Mouse (Mus musculus): ENCODE measurements around the gene Olfm2. TPM values are rescaled to one million over a fixed set of nuclear protein-coding genes. Genes with fewer than 3 reads are reported as not detected.

Olfm2 gene
- polyA plus RNA-seq (2017; shearing (Covaris generic)) = 0.67 TPM

GRCm38 (mm10) chr9:20746017-20746660, at the start of gene Olfm2:
Olfm2 (minus strand) TSS chr9:20746349.

GRCm38 (mm10) chr9:20651602-20652259, 94.4 kb downstream of the Olfm2 start, which contains the start of gene Pin1:
Pin1 (plus strand) TSS chr9:20652095.

GRCm38 (mm10) chr9:20644360-20645081, 101.6 kb downstream of the Olfm2 start, which contains the start of gene Fbxl12:
Fbxl12 (minus strand) TSS chr9:20644767.

GRCm38 (mm10) chr9:20642101-20642895, 103.9 kb downstream of the Olfm2 start, which contains the start of gene Ubl5:
Ubl5 (plus strand) TSS chr9:20642878.

Other genes starting within 250 kb of the Olfm2 start
- gene Zfp266, start 224.9 kb downstream of the Olfm2 start, polyA plus RNA-seq (2017; shearing (Covaris generic)) = 32.6 TPM
- gene Zfp846, start 165.1 kb downstream of the Olfm2 start, polyA plus RNA-seq (2017; shearing (Covaris generic)) = 15.4 TPM
- gene Ubl5, start 103.5 kb downstream of the Olfm2 start, polyA plus RNA-seq (2017; shearing (Covaris generic)) = 308 TPM
- 72.4 TPM for gene Fbxl12, start 101.6 kb downstream of the Olfm2 start, polyA plus RNA-seq (2017; shearing (Covaris generic))
- gene Pin1, start 94.3 kb downstream of the Olfm2 start, polyA plus RNA-seq (2017; shearing (Covaris generic)) = 25.0 TPM
- gene Col5a3, start 68.7 kb upstream of the Olfm2 start, polyA plus RNA-seq (2017; shearing (Covaris generic)) = 0.05 TPM
- gene Rdh8, start 72.2 kb upstream of the Olfm2 start, polyA plus RNA-seq (2017; shearing (Covaris generic)) = not detected
- gene A230050P20Rik, start 122.3 kb upstream of the Olfm2 start, polyA plus RNA-seq (2017; shearing (Covaris generic)) = 68.7 TPM
- gene Angptl6, start 133.4 kb upstream of the Olfm2 start, polyA plus RNA-seq (2017; shearing (Covaris generic)) = 4.1 TPM
- gene Ppan, start 141.8 kb upstream of the Olfm2 start, polyA plus RNA-seq (2017; shearing (Covaris generic)) = 87.3 TPM
- gene Eif3g, start 152.3 kb upstream of the Olfm2 start, polyA plus RNA-seq (2017; shearing (Covaris generic)) = 290 TPM
- 72.9 TPM for gene Dnmt1, start 213.5 kb upstream of the Olfm2 start, polyA plus RNA-seq (2017; shearing (Covaris generic))
- gene S1pr2, start 230.4 kb upstream of the Olfm2 start, polyA plus RNA-seq (2017; shearing (Covaris generic)) = 14.9 TPM

Measured in CD4-positive, CD25-positive, alpha-beta regulatory T cell (primary cell).